Mouse (Mus musculus) olfactory bulb, adult 2 months (tissue): ENCODE measurements at regions not wholly inside any gene's neighbourhood (a gene's known extent, or its start where the extent isn't known, plus 50 kb on each side); places are given as distances from the start of the nearest gene placed in this dataset.

Experiments
- H3K27ac ChIP-seq: fragments of 200-500 bp; 2 replicates; pipeline ENCODE4 v1.5.1; 2012; ENCODE audit warnings: low read depth, low read length; ENCODE audit not compliant: insufficient read depth
- H3K4me1 ChIP-seq: fragments of 200-500 bp; 2 replicates; pipeline ENCODE4 v1.6.1; 2012; ENCODE audit warnings: low read length; ENCODE audit not compliant: control insufficient read depth, insufficient read depth
- H3K4me3 ChIP-seq: fragments of 200-500 bp; 2 replicates; pipeline ENCODE4 v1.5.1; 2012; ENCODE audit warnings: mild to moderate bottlenecking, low read depth, low read length, moderate library complexity; ENCODE audit not compliant: insufficient read depth
- CTCF ChIP-seq: fragments of 200-500 bp; IDR thresholded peaks from 2 replicates; pipeline ENCODE4 v1.5.1; 2012; ENCODE audit warnings: low read depth, mild to moderate bottlenecking, low read length, moderate library complexity; ENCODE audit not compliant: insufficient read depth
- POLR2A ChIP-seq: fragments of 200-500 bp; IDR thresholded peaks from 2 replicates; pipeline ENCODE4 v1.6.1; 2012; ENCODE audit warnings: mild to moderate bottlenecking, low read depth, low read length, moderate library complexity; ENCODE audit not compliant: insufficient read depth
- WGBS: fragments of 180-500 bp; shearing (Covaris S2); methylation state at CpG from one replicate; pipeline ENCODE4 v1.1.7; 2018; 5-methylcytosine and 5-hydroxymethylcytosine counted together

DNA sequence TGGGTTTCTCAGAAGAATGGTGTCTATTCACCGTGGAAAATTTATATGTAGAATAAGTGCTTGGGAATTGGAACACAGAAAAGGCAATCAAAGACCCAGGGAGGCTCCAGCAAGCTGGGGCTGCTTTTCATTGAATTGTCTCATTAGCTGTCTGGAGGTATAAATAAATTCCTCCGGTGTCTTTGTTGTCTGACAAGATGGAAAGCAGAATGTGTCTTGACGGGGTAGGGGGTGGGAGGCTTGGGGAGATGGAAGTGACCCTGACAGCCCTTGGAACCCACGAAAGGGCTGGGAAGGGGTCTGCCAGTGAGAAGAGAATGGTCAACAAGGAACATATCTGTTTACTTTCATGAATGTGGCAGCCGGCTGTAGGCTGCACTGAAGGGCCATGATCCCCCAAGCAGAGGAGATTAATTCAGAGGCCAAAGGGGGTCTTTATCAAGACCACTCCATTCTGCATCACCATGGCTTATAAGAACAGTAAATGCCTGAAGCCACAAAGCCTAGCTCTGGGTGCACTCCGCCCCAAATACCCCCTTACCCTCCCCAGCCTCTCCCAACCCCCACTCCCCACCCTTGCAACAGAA, 127.2 kb upstream of the Neo1 start:
- H3K27ac ChIP-seq, result no peak overlapping the region
- no peak for TF ChIP-seq POLR2A
- TF ChIP-seq CTCF, result no peak

DNA sequence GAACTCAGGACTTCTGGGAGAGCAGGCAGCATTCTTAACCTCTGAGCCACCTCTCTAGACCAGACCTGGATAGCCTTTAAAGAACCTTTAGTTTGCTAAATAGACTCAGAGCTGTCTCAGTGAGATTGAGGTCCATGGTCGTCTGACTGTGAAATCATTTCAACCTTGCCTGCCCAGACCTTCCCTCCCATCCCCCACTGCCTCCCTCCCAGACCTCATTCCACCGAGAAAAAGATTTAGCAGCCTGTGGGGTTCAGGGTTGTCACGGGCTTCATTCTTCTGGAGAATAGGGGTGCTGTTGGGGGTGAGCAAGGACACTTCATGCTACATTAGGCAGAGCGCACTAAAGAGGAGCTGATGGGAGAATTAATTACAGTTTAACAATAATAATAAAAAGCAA, 126.7 kb upstream of the Neo1 start:
- H3K27ac ChIP-seq, result no peak overlapping the region
- 39% methylated on average over 4 of the region's 4 CpGs for WGBS
- H3K4me3 ChIP-seq, result no peak overlapping the region
- TF ChIP-seq POLR2A, result no peak
- no peak for TF ChIP-seq CTCF
- H3K4me1 ChIP-seq, result peaks cover 2% of the 10 kb centered on the region

More for the DNA sequence above, 127.2 kb upstream of the Neo1 start:
- Histone ChIP-seq H3K4me1 (peaks cover 2% of the 10 kb centered on the region), H3K4me3 (no peak overlapping the region)
- 36% methylated on average over 6 of the region's 6 CpGs for WGBS

DNA sequence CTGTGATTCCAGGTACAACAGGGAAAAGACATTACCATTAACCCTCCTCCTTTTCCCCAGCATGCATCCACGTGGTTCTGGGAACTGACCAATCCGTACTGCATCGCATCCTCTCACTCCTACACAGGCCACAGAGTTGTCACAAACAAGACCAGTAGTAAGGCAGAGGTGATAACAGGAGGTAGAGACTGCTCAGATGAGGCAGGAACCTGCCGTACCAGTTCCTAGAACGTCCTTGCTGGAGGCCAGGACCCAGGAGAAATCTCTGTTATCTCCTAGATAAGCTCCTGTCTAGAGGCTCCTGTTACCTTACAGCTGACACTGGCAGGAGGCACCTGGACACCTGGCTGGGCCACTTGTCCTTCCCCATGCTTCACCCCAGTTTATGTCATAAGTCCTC, 121.4 kb upstream of the Neo1 start:
- 86% methylated on average over 5 of the region's 5 CpGs for WGBS
- Histone ChIP-seq H3K4me3 (no peak overlapping the region), H3K27ac (no peak overlapping the region), H3K4me1 (no peaks in the 10 kb centered on the region)
- TF ChIP-seq POLR2A (no peak), CTCF (no peak)

DNA sequence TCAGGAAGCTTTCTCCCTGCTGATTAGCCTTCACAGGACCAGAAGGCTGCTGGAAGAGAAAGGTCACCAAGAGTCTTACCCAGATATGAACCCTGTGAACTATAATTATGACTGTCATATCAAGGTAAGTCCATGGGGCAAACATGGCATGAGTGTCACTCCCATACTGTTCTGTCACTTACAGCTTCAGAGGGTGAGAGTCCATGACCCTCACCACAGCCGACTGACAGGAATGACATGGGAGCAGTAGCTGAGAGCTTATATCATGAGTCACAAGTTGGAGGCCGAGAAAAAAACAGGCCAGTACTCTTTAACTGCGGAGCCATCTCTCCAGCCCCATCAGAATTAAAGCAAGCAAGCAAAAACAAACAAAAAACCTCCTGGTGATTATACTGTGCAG, 117.7 kb upstream of the Neo1 start:
- no peak for TF ChIP-seq CTCF
- TF ChIP-seq POLR2A, result no peak
- 85% methylated on average over 3 of the region's 3 CpGs for WGBS
- no peak overlapping the region for H3K4me3 ChIP-seq

DNA sequence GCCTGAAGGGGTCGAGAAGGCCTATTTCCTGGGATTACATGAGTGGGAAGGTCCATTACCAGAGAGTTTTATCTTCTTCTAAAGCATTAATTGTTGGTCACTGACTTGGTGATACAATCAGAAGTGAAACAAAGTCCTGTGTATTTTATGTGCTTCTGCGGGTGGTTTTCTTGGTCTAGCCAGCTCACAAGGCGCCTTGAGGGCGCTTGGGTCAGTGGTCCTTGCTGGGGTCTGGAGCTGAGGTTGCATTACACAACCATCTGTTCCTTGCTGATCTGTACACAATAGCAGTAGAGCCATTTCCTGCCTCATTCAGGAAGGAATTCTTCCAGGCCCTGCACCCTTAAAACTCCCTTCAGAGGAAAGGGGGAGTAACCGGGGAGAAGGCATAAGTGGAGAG, 116.9 kb upstream of the Neo1 start:
- 72% methylated on average over 5 of the region's 5 CpGs for WGBS
- TF ChIP-seq POLR2A, result no peak
- no peaks in the 10 kb centered on the region for H3K4me1 ChIP-seq

More for the DNA sequence above, 117.7 kb upstream of the Neo1 start:
- no peak overlapping the region for H3K27ac ChIP-seq
- H3K4me1 ChIP-seq, result no peaks in the 10 kb centered on the region

DNA sequence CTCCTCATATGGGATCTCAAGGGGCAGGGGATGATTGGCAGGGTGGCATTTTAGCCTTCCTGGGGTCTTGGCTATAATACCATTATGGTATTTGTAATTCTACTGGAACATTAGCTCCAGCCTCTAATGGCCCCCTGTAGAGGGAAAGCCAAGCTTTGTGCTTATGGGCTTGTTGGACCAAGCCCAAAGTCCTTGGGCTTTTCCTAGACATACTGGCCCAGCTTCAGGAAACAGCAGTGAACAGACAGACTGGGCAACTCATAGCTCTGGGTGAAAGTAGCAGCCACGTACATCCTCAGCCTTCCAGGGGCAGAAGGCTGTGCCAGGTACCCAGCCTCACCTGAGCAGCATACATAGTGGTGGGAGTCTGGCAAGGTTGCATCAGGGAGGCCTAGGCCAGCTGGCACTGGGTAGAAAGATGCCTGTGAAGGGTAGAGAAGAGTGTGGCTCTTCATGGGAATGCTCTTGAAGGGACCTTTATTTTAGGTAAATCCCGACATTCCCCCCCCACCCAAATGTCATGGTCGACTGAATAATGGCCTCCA, 108.1 kb upstream of the Neo1 start:
- 74% methylated on average over 3 of the region's 3 CpGs for WGBS
- no peak overlapping the region for H3K27ac ChIP-seq
- H3K4me1 ChIP-seq, result no peaks in the 10 kb centered on the region
- no peak overlapping the region for H3K4me3 ChIP-seq
- TF ChIP-seq POLR2A (no peak), CTCF (no peak)

More for the DNA sequence above, 116.9 kb upstream of the Neo1 start:
- no peak overlapping the region for H3K4me3 ChIP-seq
- H3K27ac ChIP-seq, result no peak overlapping the region

DNA sequence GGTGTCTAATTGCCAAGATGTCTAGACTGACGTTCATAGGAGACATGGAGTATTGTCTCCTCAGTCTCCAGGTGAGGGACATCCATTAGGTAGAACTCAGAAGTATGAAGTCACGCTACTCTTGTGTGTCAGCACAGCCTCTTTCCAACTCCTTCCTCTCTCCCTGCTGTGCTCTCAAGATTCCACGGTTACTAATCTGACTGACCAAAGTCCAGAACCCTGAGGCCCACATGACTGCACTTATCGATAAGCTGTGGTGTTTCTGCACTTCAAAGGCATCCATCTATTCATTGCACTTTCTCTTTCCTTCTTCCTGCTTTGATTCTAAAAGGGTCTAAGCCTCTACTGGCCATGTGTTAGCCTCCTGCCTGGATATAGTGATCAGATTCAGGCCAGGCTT, 107.4 kb upstream of the Neo1 start:
- H3K4me3 ChIP-seq, result no peak overlapping the region
- H3K4me1 ChIP-seq, result no peaks in the 10 kb centered on the region
- no peak for TF ChIP-seq CTCF
- TF ChIP-seq POLR2A, result no peak
- 93% methylated on average over 4 of the region's 4 CpGs for WGBS
- no peak overlapping the region for H3K27ac ChIP-seq

DNA sequence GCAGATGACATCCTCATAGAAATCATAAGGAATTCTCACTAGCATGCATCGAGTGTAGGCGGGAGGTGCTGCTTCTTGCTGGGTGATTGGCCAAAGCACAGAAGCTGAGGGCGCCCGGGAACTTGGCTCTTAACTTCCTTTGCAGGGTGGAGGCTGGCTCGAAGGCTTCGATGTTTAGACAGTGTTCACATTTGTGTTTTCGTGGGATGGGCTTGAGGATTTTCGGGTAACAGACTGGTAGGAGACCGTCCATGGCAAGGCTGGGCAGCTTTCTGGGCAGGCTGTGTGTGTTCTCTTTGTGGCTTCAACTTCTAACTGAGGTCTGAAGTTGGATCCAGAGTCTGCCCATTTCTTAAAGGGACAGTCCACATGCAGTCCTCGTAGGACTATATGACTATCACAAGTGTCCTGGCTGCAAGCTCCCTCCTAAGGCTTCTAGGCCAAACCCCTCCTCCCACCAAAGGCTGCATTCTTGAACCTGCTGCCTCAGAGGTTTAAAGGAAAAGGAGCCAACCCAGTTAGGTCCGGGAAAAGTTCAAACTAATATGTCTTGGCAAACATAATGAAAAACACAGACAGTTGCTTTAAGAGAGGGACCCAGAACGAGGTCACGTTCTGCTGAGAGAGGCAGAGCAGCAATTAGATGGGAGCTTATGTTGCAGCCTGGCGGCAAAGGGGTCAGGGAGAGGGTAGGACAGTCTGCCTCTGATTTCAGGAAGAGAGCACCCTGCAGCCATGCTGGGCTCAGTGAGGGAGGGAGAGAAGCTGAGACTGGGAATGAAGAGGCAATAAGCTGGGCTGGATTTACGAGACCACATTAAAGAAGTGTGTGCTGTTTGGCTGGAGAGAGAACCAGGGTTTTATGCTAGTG, 98.2 kb upstream of the Neo1 start:
- Histone ChIP-seq H3K4me1 (peaks cover 7% of the 10 kb centered on the region; the same call in 1 of the 2 replicates), H3K4me3 (no peak overlapping the region), H3K27ac (no peak overlapping the region)
- TF ChIP-seq POLR2A (no peak), CTCF (no peak)
- 34% methylated on average over 15 of the region's 15 CpGs for WGBS

DNA sequence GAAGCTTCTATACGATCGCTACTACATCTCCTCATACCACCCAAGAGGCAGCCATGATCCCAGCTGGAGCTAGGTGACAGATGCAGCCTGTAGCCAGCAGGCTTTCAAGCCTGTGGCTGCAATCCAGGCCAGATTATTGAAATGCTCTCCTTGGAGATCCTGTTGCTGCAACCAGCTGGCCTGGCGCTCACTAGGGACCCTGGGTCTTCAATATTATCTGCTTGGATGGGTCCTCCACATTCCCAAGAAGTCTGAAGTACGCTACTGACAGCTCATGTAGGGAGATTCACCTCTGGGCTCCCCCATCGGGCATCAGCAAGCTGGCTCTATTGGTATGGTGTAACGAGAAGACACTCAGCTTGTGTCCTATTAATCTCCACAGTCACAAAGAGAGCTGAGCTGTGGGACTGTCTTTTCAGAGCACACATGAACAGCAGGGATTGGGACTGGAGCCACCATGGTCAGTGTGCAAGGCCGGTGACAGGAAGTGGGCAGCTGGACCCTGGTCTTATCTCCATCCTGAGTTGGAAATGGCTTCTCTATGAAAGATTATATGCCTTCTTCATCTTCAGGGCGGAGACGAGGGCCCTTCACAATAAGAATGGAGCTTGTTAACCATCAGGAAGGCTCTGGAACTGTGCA, 93.6 kb upstream of the Neo1 start:
- WGBS, result 88% methylated on average over 9 of the region's 9 CpGs
- no peak overlapping the region for H3K4me3 ChIP-seq
- H3K27ac ChIP-seq, result no peak overlapping the region
- H3K4me1 ChIP-seq, result peaks cover 7% of the 10 kb centered on the region; the same call in 1 of the 2 replicates
- TF ChIP-seq CTCF, result no peak
- TF ChIP-seq POLR2A, result no peak
